Mouse (Mus musculus) CH12.LX (cell line): ENCODE measurements around the gene Itgal. TPM values are rescaled to one million over a fixed set of nuclear protein-coding genes. Genes with fewer than 3 reads are reported as not detected.

Experiments used
- DNase-seq: peaks from one replicate; pipeline ENCODE4 v3.0.0-alpha.2; 2013; ENCODE audit errors: extremely low read depth
- H3K27ac ChIP-seq: 2 replicates; pipeline ENCODE4 v1.5.1; 2012; ENCODE audit warnings: low read depth, mild to moderate bottlenecking, control low read depth, moderate library complexity; ENCODE audit not compliant: insufficient read depth
- H3K27me3 ChIP-seq: replicated peaks from 2 replicates; pipeline ENCODE3; 2012; ENCODE audit warnings: inconsistent platforms
- H3K36me3 ChIP-seq, 2 experiments: replicated peaks in 1 of 2; 2 replicates each; pipeline versions ENCODE3 to v1.6.1; 2012; ENCODE audit warnings: inconsistent platforms in 1 of 2, low read length in 1 of 2, mild to moderate bottlenecking in 1 of 2, mixed read lengths in 1 of 2, moderate library complexity in 1 of 2; ENCODE audit not compliant: control insufficient read depth in 1 of 2, insufficient read depth in 1 of 2
- H3K4me1 ChIP-seq, 2 experiments: 2 replicates each; pipeline ENCODE4 v1.6.1; 2012; ENCODE audit warnings: inconsistent platforms in 1 of 2, moderate library complexity in 1 of 2; ENCODE audit not compliant: insufficient read depth in 2 of 2, control insufficient read depth in 1 of 2
- H3K4me2 ChIP-seq: 2 replicates; pipeline ENCODE4 v1.6.1; 2012; ENCODE audit warnings: low read depth, mild to moderate bottlenecking, control low read depth; ENCODE audit not compliant: poor library complexity, insufficient read depth, severe bottlenecking
- H3K4me3 ChIP-seq, 3 experiments: fragments of 150-350 bp in 1 of 3; sonication (generic) in 1 of 3; replicated peaks in 1 of 3; 2 replicates each; pipeline versions ENCODE3 to v1.5.1; 2011 to 2012; ENCODE audit warnings: low read depth in 2 of 3, low read length in 2 of 3, mild to moderate bottlenecking in 2 of 3, moderate library complexity in 2 of 3, control low read depth in 1 of 3, improper control_type of control experiment in 1 of 3, inconsistent platforms in 1 of 3, mixed read lengths in 1 of 3; ENCODE audit not compliant: poor library complexity in 1 of 3
- H3K79me2 ChIP-seq: replicated peaks from 2 replicates; pipeline ENCODE4 v1.6.1; 2012; ENCODE audit warnings: mild to moderate bottlenecking, moderate library complexity; ENCODE audit not compliant: control insufficient read depth, poor library complexity, insufficient read depth, severe bottlenecking; ENCODE audit errors: extremely low read depth
- H3K9ac ChIP-seq: 2 replicates; pipeline ENCODE4 v1.6.1; 2012; ENCODE audit warnings: low read depth, mild to moderate bottlenecking, control low read depth, moderate library complexity; ENCODE audit not compliant: insufficient read depth
- H3K9me3 ChIP-seq: replicated peaks from 2 replicates; pipeline ENCODE3; 2012; ENCODE audit warnings: low read length, inconsistent platforms, mixed read lengths
- CHD2 ChIP-seq: IDR thresholded peaks from 2 replicates; pipeline ENCODE4 v1.6.1; 2011; ENCODE audit warnings: low read length, improper control_type of control experiment
- ELF1 ChIP-seq: IDR thresholded peaks from 2 replicates; pipeline ENCODE4 v1.6.1; 2014; ENCODE audit warnings: low read depth, mild to moderate bottlenecking, inconsistent platforms, low read length, improper control_type of control experiment
- IRF4 ChIP-seq: IDR thresholded peaks from 2 replicates; pipeline ENCODE4 v1.6.1; 2014; ENCODE audit warnings: low read depth, mild to moderate bottlenecking, inconsistent platforms, low read length, improper control_type of control experiment
- MAFK ChIP-seq: IDR thresholded peaks from 2 replicates; pipeline ENCODE4 v1.6.1; 2011; ENCODE audit warnings: low read length, improper control_type of control experiment; ENCODE audit not compliant: insufficient replicate concordance
- MAX ChIP-seq: IDR thresholded peaks from 2 replicates; pipeline ENCODE4 v1.6.1; 2011; ENCODE audit warnings: low read length, improper control_type of control experiment
- MAZ ChIP-seq: IDR thresholded peaks from 2 replicates; pipeline ENCODE4 v1.6.1; 2012; ENCODE audit warnings: low read depth, mild to moderate bottlenecking, inconsistent platforms, low read length, improper control_type of control experiment, moderate library complexity
- MXI1 ChIP-seq: IDR thresholded peaks from 2 replicates; pipeline ENCODE4 v1.6.1; 2011; ENCODE audit warnings: mild to moderate bottlenecking, low read depth, low read length, improper control_type of control experiment
- PAX5 ChIP-seq: IDR thresholded peaks from 2 replicates; pipeline ENCODE4 v1.6.1; 2012; ENCODE audit warnings: low read length, inconsistent platforms, mixed read lengths
- POLR2AphosphoS2 ChIP-seq: IDR thresholded peaks from 2 replicates; pipeline ENCODE4 v1.6.1; 2011; ENCODE audit warnings: low read depth, low read length, improper control_type of control experiment
- SIN3A ChIP-seq: IDR thresholded peaks from 2 replicates; pipeline ENCODE4 v1.6.1; 2012; ENCODE audit warnings: low read length, improper control_type of control experiment, inconsistent platforms
- TBP ChIP-seq: conservative IDR thresholded peaks from 2 replicates; pipeline ENCODE4 v1.6.1; 2011; ENCODE audit warnings: low read depth, low read length, improper control_type of control experiment
- ZKSCAN1 ChIP-seq: IDR thresholded peaks from 2 replicates; pipeline ENCODE4 v1.6.1; 2012; ENCODE audit warnings: low read depth, inconsistent platforms, low read length, improper control_type of control experiment, borderline replicate concordance
- ZMIZ1 ChIP-seq: IDR thresholded peaks from 2 replicates; pipeline ENCODE4 v1.6.1; 2012; ENCODE audit warnings: low read depth, mild to moderate bottlenecking, inconsistent platforms, low read length, improper control_type of control experiment
- ZNF384 ChIP-seq: IDR thresholded peaks from 2 replicates; pipeline ENCODE4 v1.6.1; 2012; ENCODE audit warnings: low read depth, low read length, improper control_type of control experiment, inconsistent platforms
- dilution Hi-C: fragments of 300-500 bp; cut with MboI; formaldehyde crosslinking; loops from 2 replicates; pipeline ENCODE4 v1.14.3; 2020; ENCODE audit warnings: low sequenced_read_pairs; ENCODE audit not compliant: extremely low pct_unique_long_range_greater_than_20kb, extremely low pct_ligation_motif_present
- in situ Hi-C: fragments of 300-500 bp; cut with MboI; formaldehyde crosslinking; loops from 3 replicates; pipeline ENCODE4 v1.14.3; 2019; ENCODE audit warnings: low sequenced_read_pairs, low pct_ligation_motif_present, low pct_unique_long_range_greater_than_20kb, mixed read lengths
- polyA plus RNA-seq: library from polyadenylated mRNA; unstranded; fragments of >175 nt; gene quantifications from 2 replicates; pipeline ENCODE4 v1.2.1, GENCODE M21; 2012; ENCODE audit warnings: low read depth; ENCODE audit not compliant: insufficient read length
- total RNA-seq, 2 experiments: library from RNA; depleted of rRNA; stranded (reverse); fragments of 300-350 nt in 1 of 2; fragments of >200 nt in 1 of 2; gene quantifications; 2 replicates each; pipeline ENCODE4 v1.2.3; 2012 to 2014

The Itgal gene
- total and polyA plus RNA-seq, 3 experiments = 43.9 to 177 (median 69.0) TPM

GRCm38 (mm10) chr7:127255008-127255407 lies 41.1 kb upstream of the Itgal start:
- Histone ChIP-seq H3K9ac (peak overlapping the region; percentile 72), H3K4me3 (peak overlapping the region in 1 of 3 experiments; percentile 54), H3K36me3 (peaks cover 21 to 57% of the 10 kb centered on the region in 2 experiments), H3K4me2 (peak overlapping the region; percentile 89), H3K27ac (no peak overlapping the region; the same call in 1 of the 2 replicates), H3K79me2 (peaks cover 12% of the 10 kb centered on the region), H3K9me3 (no peaks in the 10 kb centered on the region), H3K4me1 (peaks cover 13 to 61% of the 10 kb centered on the region in 2 experiments; a peak in 3 of 4 replicates), H3K27me3 (no peaks in the 10 kb centered on the region)
- dilution Hi-C loops = no loop called here
- in situ Hi-C loops = no loop called here
- TF ChIP-seq MAFK (no peak), MAX (no peak), ZKSCAN1 (no peak), CHD2 (no peak), MAZ (no peak), POLR2AphosphoS2 (peak; percentile 9; the same call in 1 of the 2 replicates), MXI1 (no peak)
- no peak for DNase-seq

GRCm38 (mm10) chr7:127255965-127256364 lies 40.1 kb upstream of the Itgal start:
- H3K9me3 ChIP-seq = no peaks in the 10 kb centered on the region
- H3K36me3 ChIP-seq = peaks cover 20 to 51% of the 10 kb centered on the region in 2 experiments
- in situ Hi-C loops = no loop called here
- H3K4me2 ChIP-seq = no peak overlapping the region
- H3K4me3 ChIP-seq = no peak overlapping the region
- peak; percentile 34; the same call in 1 of the 2 replicates for TF ChIP-seq ZNF384
- no peak for TF ChIP-seq PAX5
- dilution Hi-C loops = no loop called here
- H3K9ac ChIP-seq = no peak overlapping the region
- peaks cover 15% of the 10 kb centered on the region for H3K79me2 ChIP-seq
- H3K27me3 ChIP-seq = no peaks in the 10 kb centered on the region
- no peak for DNase-seq
- no peak overlapping the region for H3K27ac ChIP-seq
- peaks cover 14 to 62% of the 10 kb centered on the region in 2 experiments; a peak in 3 of 4 replicates for H3K4me1 ChIP-seq

GRCm38 (mm10) chr7:127256518-127256917 lies 39.5 kb upstream of the Itgal start:
- peaks cover 15 to 63% of the 10 kb centered on the region in 2 experiments; a peak in 3 of 4 replicates for H3K4me1 ChIP-seq

More at GRCm38 (mm10) chr7:127256518-127256917, 39.5 kb upstream of the Itgal start:
- H3K79me2 ChIP-seq = peaks cover 15% of the 10 kb centered on the region
- H3K36me3 ChIP-seq = peaks cover 20 to 47% of the 10 kb centered on the region in 2 experiments
- H3K27me3 ChIP-seq = no peaks in the 10 kb centered on the region
- no peak for DNase-seq
- H3K27ac ChIP-seq = no peak overlapping the region
- no peak overlapping the region for H3K9ac ChIP-seq
- TF ChIP-seq ELF1 (no peak), ZNF384 (no peak), ZMIZ1 (no peak), MAX (no peak), POLR2AphosphoS2 (no peak), MAFK (no peak), SIN3A (no peak), TBP (no peak), IRF4 (no peak), PAX5 (no peak)
- H3K4me2 ChIP-seq = no peak overlapping the region
- in situ Hi-C loops = no loop called here
- H3K9me3 ChIP-seq = no peaks in the 10 kb centered on the region
- dilution Hi-C loops = no loop called here
- no peak overlapping the region for H3K4me3 ChIP-seq
